Mouse (Mus musculus) embryonic facial prominence, embryonic 12.5 days (tissue): ENCODE measurements around the gene Tbrg4. TPM values are rescaled to one million over a fixed set of nuclear protein-coding genes. Genes with fewer than 3 reads are reported as not detected.
"Not testable (repeated sequence)": the region's sequence is repeated elsewhere in the genome, so short reads cannot be mapped to it uniquely, and the experiment has no call there.

ENCODE experiments used
- ATAC-seq: fragments of 200-750 bp; cut with Nextera tagmentation; 2 replicates; pipeline ENCODE4 v1.8.0; 2017; ENCODE audit not compliant: insufficient number of reproducible peaks, insufficient read depth, low FRiP score, low TSS enrichment
- H3K27ac ChIP-seq: fragments of 300-500 bp; sonication (generic); 2 replicates; pipeline ENCODE4 v1.5.1; 2016; ENCODE audit warnings: mild to moderate bottlenecking
- H3K27me3 ChIP-seq: fragments of 300-500 bp; sonication (generic); 2 replicates; pipeline ENCODE4 v1.6.1; 2016; ENCODE audit warnings: mild to moderate bottlenecking, moderate library complexity
- H3K36me3 ChIP-seq: fragments of 300-500 bp; sonication (generic); 2 replicates; pipeline ENCODE4 v1.6.1; 2016; ENCODE audit warnings: mild to moderate bottlenecking
- H3K4me1 ChIP-seq: fragments of 300-500 bp; sonication (generic); 2 replicates; pipeline ENCODE4 v1.6.1; 2016
- H3K4me2 ChIP-seq: fragments of 300-500 bp; sonication (generic); replicated peaks from 2 replicates; pipeline ENCODE4 v1.6.1; 2016; ENCODE audit warnings: mild to moderate bottlenecking, moderate library complexity
- H3K4me3 ChIP-seq: fragments of 300-500 bp; sonication (generic); 2 replicates; pipeline ENCODE4 v1.5.1; 2016; ENCODE audit warnings: mild to moderate bottlenecking
- H3K9ac ChIP-seq: fragments of 300-500 bp; sonication (generic); 2 replicates; pipeline ENCODE4 v1.6.1; 2016; ENCODE audit warnings: mild to moderate bottlenecking, moderate library complexity
- H3K9me3 ChIP-seq: fragments of 300-500 bp; sonication (generic); 2 replicates; pipeline ENCODE4 v1.6.1; 2016; ENCODE audit warnings: mild to moderate bottlenecking, moderate library complexity
- WGBS: fragments of 180-500 bp; shearing (Covaris S2); methylation state at CpG from one replicate; pipeline ENCODE4 v1.1.7; 2016; 5-methylcytosine and 5-hydroxymethylcytosine counted together
- polyA plus RNA-seq: library from polyadenylated mRNA; unstranded; fragments of >200 nt; fragmentation: Nextera tagmentation; extraction: Ambion mirVana; gene quantifications from 2 replicates; pipeline ENCODE4 v1.2.1, GENCODE M21; 2016

Tbrg4 gene
- polyA plus RNA-seq: 43.0 and 43.8 TPM in 2 replicates

DNA sequence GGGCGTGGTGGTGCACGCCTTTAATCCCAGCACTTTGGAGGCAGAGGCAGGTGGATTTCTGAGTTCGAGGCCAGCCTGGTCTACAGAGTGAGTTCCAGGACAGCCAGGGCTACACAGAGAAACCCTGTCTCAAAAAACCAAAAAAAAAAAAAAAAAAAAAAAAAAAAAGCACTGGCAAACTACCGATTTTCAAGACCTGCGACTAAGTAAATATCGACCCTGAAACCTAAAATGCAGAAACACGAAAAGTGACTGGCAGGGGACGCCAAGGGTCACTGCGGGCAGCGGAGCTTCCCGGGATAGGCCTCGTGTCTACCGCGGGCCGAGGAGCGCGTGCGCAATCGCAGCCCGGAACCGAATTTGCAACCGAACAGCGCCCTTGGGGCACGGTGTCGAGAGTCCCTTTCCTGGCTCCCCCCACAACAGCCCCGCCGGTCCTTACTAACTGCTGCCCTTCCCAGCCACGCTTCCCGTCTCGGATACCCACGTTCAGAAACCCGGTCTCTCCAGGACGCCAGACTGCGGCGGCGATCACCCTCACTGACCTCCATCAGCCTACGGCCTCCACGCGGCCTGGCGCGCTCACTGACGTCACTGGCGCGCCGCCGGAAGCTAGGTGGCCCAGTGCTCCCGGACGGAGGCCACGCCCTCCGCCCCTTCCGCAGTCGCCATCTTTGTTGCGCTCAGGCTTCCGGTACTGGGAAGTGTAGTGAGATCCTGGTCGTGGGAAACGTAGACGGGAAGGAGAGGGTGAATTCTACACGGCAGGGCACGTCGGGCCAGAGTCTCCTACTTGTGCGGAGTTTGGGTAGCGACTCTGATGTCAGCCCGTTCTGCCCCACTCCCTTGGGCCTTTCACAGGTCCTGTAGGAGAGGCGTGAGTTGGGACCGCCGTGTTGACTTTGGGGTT, at the start of gene Tbrg4:
Tbrg4 (minus strand) TSS at position 590 of the 910 bp plus-strand sequence.
- peak; percentile 90 for ATAC-seq
- H3K4me2 ChIP-seq: peak within 1 kb of the TSS; percentile 88
- H3K27me3 ChIP-seq: no peaks in the 10 kb centered on the region
- H3K9ac ChIP-seq: peak within 1 kb of the TSS; percentile 79
- peaks cover 38% of the 10 kb centered on the region for H3K36me3 ChIP-seq
- H3K4me1 ChIP-seq: peaks cover 25% of the 10 kb centered on the region
- H3K4me3 ChIP-seq: peak within 1 kb of the TSS; percentile 75
- no peaks in the 10 kb centered on the region for H3K9me3 ChIP-seq
- WGBS: under 1% methylated on average over 66 of the region's 66 CpGs
- H3K27ac ChIP-seq: peak within 1 kb of the TSS; percentile 85

DNA sequence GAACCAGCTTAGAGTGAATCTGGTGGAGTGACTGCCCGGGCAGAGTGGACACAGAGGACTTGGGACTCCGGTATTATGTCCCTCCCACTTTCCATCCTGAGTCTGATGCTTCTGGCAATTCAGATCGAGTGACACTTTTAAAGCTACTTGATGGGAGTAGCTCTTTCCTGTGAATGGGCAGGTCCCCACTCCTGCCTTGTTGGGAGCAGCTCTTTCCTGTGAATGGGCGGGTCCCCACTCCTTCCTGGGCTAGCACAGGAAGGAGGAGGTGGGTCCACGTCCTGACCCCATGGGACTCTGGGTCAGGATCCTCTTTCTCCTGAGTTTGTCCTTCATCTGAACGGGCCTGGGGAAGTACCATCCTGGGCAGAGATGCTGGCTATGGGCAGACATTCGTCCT, 49.5 kb upstream of the Tbrg4 start:
- no peak overlapping the region for H3K9ac ChIP-seq
- H3K4me1 ChIP-seq: no peaks in the 10 kb centered on the region
- WGBS: 56% methylated on average over 7 of the region's 7 CpGs
- no peak overlapping the region for H3K4me3 ChIP-seq
- H3K9me3 ChIP-seq: no peaks in the 10 kb centered on the region
- no peak for ATAC-seq
- H3K4me2 ChIP-seq: no peak overlapping the region
- H3K27ac ChIP-seq: no peak overlapping the region
- no peaks in the 10 kb centered on the region for H3K27me3 ChIP-seq
- H3K36me3 ChIP-seq: no peaks in the 10 kb centered on the region

GRCm38 (mm10) chr11:6674701-6675100, 48.8 kb upstream of the Tbrg4 start:
- H3K27ac ChIP-seq: no peak overlapping the region
- no peak overlapping the region for H3K4me3 ChIP-seq
- H3K27me3 ChIP-seq: no peaks in the 10 kb centered on the region
- H3K36me3 ChIP-seq: no peaks in the 10 kb centered on the region
- no peak overlapping the region for H3K9ac ChIP-seq
- ATAC-seq: no peak
- peaks cover 3% of the 10 kb centered on the region; the same call in 1 of the 2 replicates for H3K4me1 ChIP-seq
- 86% methylated on average over 9 of the region's 9 CpGs for WGBS
- no peak overlapping the region for H3K4me2 ChIP-seq
- H3K9me3 ChIP-seq: no peaks in the 10 kb centered on the region

GRCm38 (mm10) chr11:6670826-6671225, 45.0 kb upstream of the Tbrg4 start:
- 87% methylated on average over 4 of the region's 4 CpGs for WGBS
- H3K36me3 ChIP-seq: no peaks in the 10 kb centered on the region
- H3K9me3 ChIP-seq: no peaks in the 10 kb centered on the region
- H3K9ac ChIP-seq: no peak overlapping the region
- peaks cover 3% of the 10 kb centered on the region; the same call in 1 of the 2 replicates for H3K4me1 ChIP-seq
- no peaks in the 10 kb centered on the region for H3K27me3 ChIP-seq
- no peak overlapping the region for H3K4me2 ChIP-seq
- no peak for ATAC-seq
- no peak overlapping the region for H3K27ac ChIP-seq
- H3K4me3 ChIP-seq: no peak overlapping the region

DNA sequence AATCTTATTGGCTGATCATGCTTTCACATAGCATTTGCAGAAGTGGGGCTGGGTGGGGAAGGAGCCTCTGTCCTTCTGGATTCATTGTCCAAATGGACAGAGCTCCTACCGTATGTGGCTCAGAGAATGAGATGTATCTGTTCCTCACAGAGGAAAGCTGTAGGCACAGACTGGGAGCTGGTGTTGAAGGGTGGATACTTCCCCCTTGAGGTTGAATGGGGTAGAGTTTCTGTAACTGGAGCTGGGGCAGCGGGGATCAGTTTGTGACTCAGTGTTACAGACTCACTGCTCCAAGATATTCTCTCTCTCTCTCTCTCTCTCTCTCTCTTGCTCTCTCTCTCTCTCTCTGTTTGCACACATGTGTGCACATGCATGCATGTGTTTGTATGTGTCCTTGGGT, 44.2 kb upstream of the Tbrg4 start:
- no peak overlapping the region for H3K27ac ChIP-seq
- no peaks in the 10 kb centered on the region for H3K27me3 ChIP-seq
- H3K9me3 ChIP-seq: no peaks in the 10 kb centered on the region
- 34% methylated on average over 2 of the region's 2 CpGs for WGBS
- ATAC-seq: no peak
- no peaks in the 10 kb centered on the region for H3K36me3 ChIP-seq
- no peak overlapping the region for H3K4me3 ChIP-seq
- no peak overlapping the region for H3K4me2 ChIP-seq
- H3K9ac ChIP-seq: no peak overlapping the region
- peaks cover 3% of the 10 kb centered on the region; the same call in 1 of the 2 replicates for H3K4me1 ChIP-seq

DNA sequence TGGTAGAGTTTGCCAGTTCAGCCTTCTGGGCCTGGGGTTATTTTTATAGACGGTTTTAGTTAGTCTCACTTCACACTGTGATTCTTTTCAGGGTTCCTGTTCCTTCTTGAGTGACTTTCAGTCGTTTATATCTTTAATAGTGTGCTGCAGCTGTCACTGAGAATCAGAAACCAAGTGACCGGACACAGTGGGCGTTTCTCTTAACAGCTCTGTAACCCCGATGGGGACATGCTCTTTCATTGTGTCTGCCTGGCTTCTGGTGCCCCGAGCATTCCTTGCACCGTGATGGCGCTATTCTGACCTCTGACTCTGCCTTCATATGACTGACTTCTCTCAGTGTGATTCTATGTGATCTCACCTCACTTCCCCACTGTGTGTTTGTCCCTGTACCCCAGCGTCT, 43.2 kb upstream of the Tbrg4 start:
- 39% methylated on average over 9 of the region's 9 CpGs for WGBS
- Histone ChIP-seq H3K4me2 (no peak overlapping the region), H3K9ac (no peak overlapping the region), H3K27ac (no peak overlapping the region), H3K4me3 (no peak overlapping the region), H3K4me1 (peaks cover 3% of the 10 kb centered on the region; the same call in 1 of the 2 replicates), H3K9me3 (no peaks in the 10 kb centered on the region), H3K27me3 (no peaks in the 10 kb centered on the region), H3K36me3 (no peaks in the 10 kb centered on the region)
- no peak for ATAC-seq

- no peak overlapping the region for H3K4me3 ChIP-seq
- no peaks in the 10 kb centered on the region for H3K36me3 ChIP-seq
- H3K4me2 ChIP-seq: no peak overlapping the region
- no peak overlapping the region for H3K27ac ChIP-seq
- ATAC-seq: no peak
- 77% methylated on average over 2 of the region's 2 CpGs for WGBS
- no peaks in the 10 kb centered on the region for H3K9me3 ChIP-seq
- H3K27me3 ChIP-seq: no peaks in the 10 kb centered on the region
- no peak overlapping the region for H3K9ac ChIP-seq
- H3K4me1 ChIP-seq: peaks cover 3% of the 10 kb centered on the region; the same call in 1 of the 2 replicates
These were observed 40.8 kb upstream of the Tbrg4 start for GRCm38 (mm10) chr11:6666634-6667033.

DNA sequence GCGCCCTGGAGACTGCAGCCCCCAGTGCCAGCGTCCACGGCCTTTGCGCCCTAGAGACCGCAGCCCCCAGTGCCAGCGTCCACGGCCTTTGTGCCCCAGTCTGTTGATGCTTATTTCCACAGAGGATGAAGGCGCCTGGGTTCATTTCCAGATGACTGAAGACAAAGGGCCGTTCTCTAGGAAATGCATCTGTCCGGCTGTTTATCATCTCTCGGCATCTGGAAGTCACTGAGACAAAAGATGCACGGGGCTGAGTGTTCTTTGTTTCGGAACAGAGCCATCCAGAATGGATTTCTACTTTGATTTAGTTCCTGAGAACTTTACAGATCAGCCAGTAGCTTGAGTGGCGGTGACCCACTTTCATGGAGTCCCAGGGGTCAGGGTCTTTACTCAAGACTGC, 35.3 kb upstream of the Tbrg4 start:
- Histone ChIP-seq H3K36me3 (no peaks in the 10 kb centered on the region), H3K4me2 (no peak overlapping the region), H3K4me1 (no peaks in the 10 kb centered on the region), H3K4me3 (no peak overlapping the region), H3K27ac (no peak overlapping the region), H3K9me3 (no peaks in the 10 kb centered on the region), H3K9ac (no peak overlapping the region), H3K27me3 (no peaks in the 10 kb centered on the region)
- ATAC-seq: no peak
- WGBS: 75% methylated on average over 14 of the region's 14 CpGs

DNA sequence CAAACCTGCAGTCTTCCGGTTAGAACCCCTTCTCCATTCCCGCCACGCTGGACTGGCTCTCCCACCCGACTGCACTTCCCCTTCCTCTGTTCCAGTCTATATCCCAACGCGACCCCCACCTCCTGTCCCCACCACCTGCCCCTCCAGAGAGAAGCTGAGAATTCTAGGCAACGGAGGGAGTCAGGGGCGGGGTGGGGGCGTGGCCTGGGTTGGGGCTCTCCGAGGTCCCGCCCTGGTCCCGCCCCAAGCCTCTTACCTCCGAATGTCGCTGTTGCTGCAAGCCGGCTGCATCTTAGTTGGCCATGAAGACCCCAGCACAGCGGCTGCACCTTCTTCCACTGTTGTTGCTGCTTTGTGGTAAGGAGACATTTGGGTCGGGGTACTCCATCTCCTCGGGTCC, 32.4 kb upstream of the Tbrg4 start, which contains the start of gene Ramp3:
Ramp3 (plus strand) TSS at position 251 of the 400 bp plus-strand sequence.
- H3K27me3 ChIP-seq: no peaks in the 10 kb centered on the region
- no peaks in the 10 kb centered on the region for H3K4me1 ChIP-seq
- H3K9me3 ChIP-seq: no peaks in the 10 kb centered on the region
- peak within 1 kb of the TSS; percentile 44 for H3K9ac ChIP-seq
- H3K27ac ChIP-seq: no peak within 1 kb of the TSS
- H3K36me3 ChIP-seq: no peaks in the 10 kb centered on the region
- H3K4me3 ChIP-seq: peak within 1 kb of the TSS; percentile 44
- ATAC-seq: peak; percentile 57; the same call in 1 of the 2 replicates
- 1% methylated on average over 18 of the region's 18 CpGs for WGBS
- peak within 1 kb of the TSS; percentile 74 for H3K4me2 ChIP-seq

DNA sequence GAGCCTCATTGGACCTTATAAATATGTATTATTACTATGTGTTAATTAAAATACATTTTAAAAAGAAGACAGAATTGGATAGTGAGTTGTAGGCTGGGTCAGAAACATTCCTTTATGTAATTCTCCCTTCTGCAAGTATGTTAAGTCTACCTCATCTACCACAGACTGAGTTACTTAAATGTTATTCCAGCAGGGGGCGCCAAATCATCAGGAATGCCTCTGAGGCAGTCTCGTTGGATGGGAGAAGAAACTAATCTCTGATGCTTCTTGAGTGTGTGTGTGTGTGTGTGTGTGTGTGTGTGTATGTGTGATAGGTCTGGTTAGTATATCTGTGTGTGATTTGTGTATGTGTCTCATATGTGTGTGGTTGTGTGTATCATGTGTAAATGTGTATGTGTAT, 29.0 kb upstream of the Tbrg4 start:
- no peaks in the 10 kb centered on the region for H3K36me3 ChIP-seq
- ATAC-seq: no peak
- no peaks in the 10 kb centered on the region for H3K27me3 ChIP-seq
- H3K4me1 ChIP-seq: no peaks in the 10 kb centered on the region
- H3K4me3 ChIP-seq: no peak overlapping the region
- no peak overlapping the region for H3K4me2 ChIP-seq
- no peaks in the 10 kb centered on the region for H3K9me3 ChIP-seq
- H3K27ac ChIP-seq: no peak overlapping the region
- no peak overlapping the region for H3K9ac ChIP-seq
- WGBS: 0% methylated on average over 2 of the region's 2 CpGs

DNA sequence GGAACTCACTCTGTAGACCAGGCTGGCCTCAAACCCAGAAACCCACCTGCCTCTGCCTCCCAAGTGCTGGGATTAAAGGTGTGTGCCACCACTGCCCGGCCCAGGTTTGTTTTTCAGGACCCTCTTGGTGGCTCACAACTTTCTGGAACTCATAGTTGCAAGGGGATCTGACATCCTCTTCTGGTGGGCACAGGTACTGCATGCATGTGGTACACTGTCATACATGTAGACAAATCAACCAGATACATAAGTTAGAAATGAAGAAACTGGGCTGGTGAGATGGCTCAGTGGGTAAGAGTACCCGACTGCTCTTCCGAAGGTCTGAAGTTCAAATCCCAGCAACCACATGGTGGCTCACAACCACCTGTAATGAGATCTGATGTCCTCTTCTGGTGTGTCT, 27.1 kb upstream of the Tbrg4 start:
- H3K36me3 ChIP-seq, ATAC-seq, H3K27ac ChIP-seq, H3K9ac ChIP-seq, H3K27me3 ChIP-seq, H3K4me1 ChIP-seq, H3K4me3 ChIP-seq, H3K4me2 ChIP-seq, H3K9me3 ChIP-seq: not testable (repeated sequence)
- WGBS: 70% methylated on average over 3 of the region's 3 CpGs

DNA sequence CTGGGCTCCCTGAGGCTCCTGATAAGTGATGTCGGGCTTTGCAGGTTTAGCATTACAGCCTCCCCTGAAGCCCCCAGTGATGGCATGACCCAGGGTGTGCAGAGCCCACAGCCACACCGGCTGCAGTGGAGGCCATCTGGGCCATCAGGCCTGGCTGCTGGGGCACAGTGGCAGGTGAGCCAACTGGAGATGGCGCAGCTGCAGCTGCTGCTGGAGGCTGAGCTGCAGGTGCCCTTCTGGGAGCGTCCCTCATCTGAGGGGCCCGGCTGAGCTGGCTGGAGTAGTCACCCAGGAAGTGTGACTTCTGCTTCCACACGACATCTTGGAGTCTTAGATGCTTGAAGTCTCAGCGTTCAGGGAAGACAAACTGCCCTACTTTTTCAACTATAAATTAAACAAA, 24.7 kb upstream of the Tbrg4 start:
- H3K4me2 ChIP-seq: no peak overlapping the region
- 73% methylated on average over 7 of the region's 7 CpGs for WGBS
- no peaks in the 10 kb centered on the region for H3K9me3 ChIP-seq
- no peaks in the 10 kb centered on the region for H3K36me3 ChIP-seq
- no peak for ATAC-seq
- H3K27ac ChIP-seq: no peak overlapping the region
- H3K9ac ChIP-seq: no peak overlapping the region
- H3K27me3 ChIP-seq: no peaks in the 10 kb centered on the region
- no peak overlapping the region for H3K4me3 ChIP-seq
- no peaks in the 10 kb centered on the region for H3K4me1 ChIP-seq
